Mouse (Mus musculus) thymus, adult 2 months (tissue): ENCODE data around the gene 4930452B06Rik.

Experiments
- CTCF ChIP-seq: fragments of 200-500 bp; IDR thresholded peaks from 2 replicates; pipeline ENCODE4 v1.5.1; 2012; ENCODE audit warnings: mild to moderate bottlenecking, control low read depth, low read length, moderate library complexity, borderline replicate concordance; ENCODE audit not compliant: control insufficient read depth, poor library complexity, insufficient read depth; ENCODE audit errors: extremely low read depth
- POLR2A ChIP-seq: fragments of 200-500 bp; IDR thresholded peaks from 2 replicates; pipeline ENCODE4 v1.6.1; 2012; ENCODE audit warnings: mild to moderate bottlenecking, low read length, control low read depth, moderate library complexity; ENCODE audit not compliant: control insufficient read depth, poor library complexity, insufficient read depth; ENCODE audit errors: extremely low read depth

DNA sequence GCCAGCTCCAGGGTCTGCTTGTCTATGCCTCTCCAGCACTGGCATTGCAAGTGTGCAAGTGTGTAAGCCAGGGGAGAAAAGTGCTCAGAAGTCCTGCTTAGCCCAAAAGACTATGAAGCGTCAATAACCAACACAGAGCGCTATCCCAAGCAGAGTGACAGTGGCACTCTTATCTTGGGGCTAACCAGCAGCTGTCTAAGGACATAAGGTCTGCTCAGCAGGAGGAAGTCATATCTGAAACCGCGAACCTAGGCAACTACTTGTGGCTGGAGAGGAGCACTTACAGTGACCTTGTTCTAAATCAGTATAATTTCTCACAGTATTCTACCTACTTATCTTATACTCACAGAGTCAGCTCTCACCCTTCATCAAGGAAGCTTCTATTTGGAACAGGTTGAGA lies 214.9 kb downstream of the 4930452B06Rik start:
- no peak for TF ChIP-seq CTCF
- no peak for TF ChIP-seq POLR2A
